Mouse (Mus musculus) lung, postnatal 0 days (tissue): ENCODE measurements at regions not wholly inside any gene's neighbourhood (a gene's known extent, or its start where the extent isn't known, plus 50 kb on each side); places are given as distances from the start of the nearest gene placed in this dataset.

Experiments
- ATAC-seq: fragments of 200-750 bp; cut with Nextera tagmentation; 2 replicates; pipeline ENCODE4 v1.8.0; 2017; ENCODE audit warnings: moderate library complexity
- DNase-seq: peaks from one replicate; pipeline ENCODE4 v3.0.0-alpha.2; 2016; ENCODE audit warnings: low spot score
- H3K27ac ChIP-seq: fragments of 300-500 bp; sonication (generic); 2 replicates; pipeline ENCODE4 v1.5.1; 2014; ENCODE audit warnings: antibody characterized with exemption, mild to moderate bottlenecking, low read length, mixed read lengths
- H3K27me3 ChIP-seq: fragments of 300-500 bp; sonication (generic); replicated peaks from 2 replicates; pipeline ENCODE4 v1.6.1; 2014; ENCODE audit warnings: low read length, mixed read lengths; ENCODE audit not compliant: insufficient read depth
- H3K36me3 ChIP-seq: fragments of 300-500 bp; sonication (generic); 2 replicates; pipeline ENCODE4 v1.6.1; 2014; ENCODE audit warnings: low read length, mixed read lengths; ENCODE audit not compliant: insufficient read depth
- H3K4me1 ChIP-seq: fragments of 300-500 bp; sonication (generic); 2 replicates; pipeline ENCODE4 v1.6.1; 2014; ENCODE audit warnings: antibody characterized with exemption, low read depth, low read length, mixed read lengths; ENCODE audit not compliant: insufficient read depth
- H3K4me2 ChIP-seq: fragments of 300-500 bp; sonication (generic); replicated peaks from 2 replicates; pipeline ENCODE4 v1.6.1; 2014; ENCODE audit warnings: low read depth, mild to moderate bottlenecking, low read length, moderate library complexity, mixed read lengths
- H3K4me3 ChIP-seq: fragments of 300-500 bp; sonication (generic); 2 replicates; pipeline ENCODE4 v1.5.1; 2014; ENCODE audit warnings: low read depth, low read length
- H3K9ac ChIP-seq: fragments of 300-500 bp; sonication (generic); replicated peaks from 2 replicates; pipeline ENCODE4 v1.6.1; 2014; ENCODE audit warnings: low read depth, mild to moderate bottlenecking
- H3K9me3 ChIP-seq: fragments of 300-500 bp; sonication (generic); 2 replicates; pipeline ENCODE4 v1.6.1; 2016; ENCODE audit warnings: low read length, mixed read lengths
- CTCF ChIP-seq: IDR thresholded peaks from 2 replicates; pipeline ENCODE4 v1.5.1; 2016; ENCODE audit warnings: antibody characterized with exemption, mild to moderate bottlenecking
- EP300 ChIP-seq: IDR thresholded peaks from 2 replicates; pipeline ENCODE4 v1.6.1; 2016; ENCODE audit warnings: antibody characterized with exemption, mild to moderate bottlenecking, control low read depth
- WGBS: fragments of 180-500 bp; shearing (Covaris S2); extraction: QIAGEN DNeasy Blood & Tissue Kit; methylation state at CpG from one replicate; pipeline ENCODE4 v1.1.7; 2014; 5-methylcytosine and 5-hydroxymethylcytosine counted together

DNA sequence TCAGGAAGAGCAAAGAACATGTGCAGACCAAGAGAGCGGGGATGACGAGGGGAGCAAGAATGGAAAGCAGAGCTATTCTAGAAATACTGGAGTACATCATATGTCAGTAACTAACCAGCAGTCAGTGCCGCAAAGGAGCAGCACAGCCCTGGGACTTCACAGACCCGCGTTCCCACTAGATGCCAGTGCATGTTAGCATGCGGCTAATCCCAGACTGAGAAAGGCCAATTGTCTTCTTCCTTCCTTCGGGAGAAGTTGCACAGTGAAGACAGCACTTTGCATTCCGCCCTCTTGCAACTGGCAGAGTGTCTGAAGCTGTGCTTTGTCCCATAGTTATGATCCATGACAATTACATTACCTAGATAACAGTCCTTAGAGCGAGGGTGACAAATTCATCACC, 246.1 kb upstream of the Bmper start:
- WGBS = 57% methylated on average over 9 of the region's 9 CpGs
- TF ChIP-seq CTCF (no peak), EP300 (no peak)

DNA sequence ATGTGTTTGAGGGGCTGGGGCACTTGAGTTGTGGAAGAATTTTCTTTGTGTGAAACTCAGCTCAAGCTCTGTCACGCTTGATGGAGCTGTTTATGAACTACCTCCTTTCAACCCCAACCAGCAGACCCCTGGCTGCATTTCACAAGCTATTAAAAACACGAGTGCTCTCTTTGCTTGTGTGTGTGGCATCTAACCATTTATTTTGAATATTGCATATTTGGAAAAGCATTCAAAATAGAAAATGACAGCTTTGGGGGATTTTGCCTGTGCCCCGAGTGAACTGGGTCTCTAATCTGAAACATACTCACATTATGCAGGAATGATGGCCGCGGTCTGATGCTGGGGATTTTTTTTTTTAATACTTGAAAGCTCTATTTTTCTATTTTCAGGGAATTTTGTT, 243.2 kb upstream of the Bmper start:
- Histone ChIP-seq H3K9me3 (no peaks in the 10 kb centered on the region), H3K9ac (no peak overlapping the region), H3K4me3 (no peak overlapping the region), H3K36me3 (no peaks in the 10 kb centered on the region), H3K4me2 (no peak overlapping the region), H3K27ac (no peak overlapping the region), H3K4me1 (no peaks in the 10 kb centered on the region), H3K27me3 (no peaks in the 10 kb centered on the region; the same call in 1 of the 2 replicates)
- 72% methylated on average over 5 of the region's 5 CpGs for WGBS
- DNase-seq (no peak), ATAC-seq (no peak)
- TF ChIP-seq CTCF (no peak), EP300 (no peak)

More for the DNA sequence above, 246.1 kb upstream of the Bmper start:
- Histone ChIP-seq H3K4me1 (no peaks in the 10 kb centered on the region), H3K4me3 (no peak overlapping the region), H3K4me2 (no peak overlapping the region), H3K27ac (no peak overlapping the region), H3K36me3 (no peaks in the 10 kb centered on the region), H3K9ac (no peak overlapping the region), H3K9me3 (no peaks in the 10 kb centered on the region), H3K27me3 (no peaks in the 10 kb centered on the region; the same call in 1 of the 2 replicates)
- DNase-seq (no peak), ATAC-seq (no peak)

DNA sequence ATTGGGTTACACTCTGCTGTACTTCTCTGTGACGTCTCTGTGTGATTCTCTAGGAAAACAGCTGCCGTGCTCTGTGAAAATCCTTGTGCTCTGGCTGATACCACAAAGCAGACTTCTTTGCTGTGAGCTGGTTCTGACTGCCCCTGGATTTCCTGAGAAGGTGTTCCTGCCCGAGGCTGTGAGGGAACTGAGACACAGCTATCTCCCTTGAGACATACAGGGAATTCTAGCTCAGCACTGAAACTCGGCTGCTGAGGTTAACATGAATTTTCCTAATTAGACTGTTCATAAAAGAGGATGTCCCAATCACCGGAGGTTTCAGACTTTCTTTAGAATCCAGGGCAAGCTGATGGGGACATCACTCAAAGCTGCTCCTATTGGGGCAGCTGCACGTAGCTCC, 233.4 kb upstream of the Bmper start:
- Histone ChIP-seq H3K9me3 (no peaks in the 10 kb centered on the region), H3K4me3 (no peak overlapping the region), H3K36me3 (no peaks in the 10 kb centered on the region), H3K27ac (no peak overlapping the region), H3K9ac (no peak overlapping the region), H3K4me1 (no peaks in the 10 kb centered on the region), H3K4me2 (no peak overlapping the region), H3K27me3 (no peaks in the 10 kb centered on the region)
- no peak for DNase-seq
- WGBS = 78% methylated on average over 6 of the region's 6 CpGs
- no peak for ATAC-seq
- TF ChIP-seq CTCF (no peak), EP300 (no peak)

DNA sequence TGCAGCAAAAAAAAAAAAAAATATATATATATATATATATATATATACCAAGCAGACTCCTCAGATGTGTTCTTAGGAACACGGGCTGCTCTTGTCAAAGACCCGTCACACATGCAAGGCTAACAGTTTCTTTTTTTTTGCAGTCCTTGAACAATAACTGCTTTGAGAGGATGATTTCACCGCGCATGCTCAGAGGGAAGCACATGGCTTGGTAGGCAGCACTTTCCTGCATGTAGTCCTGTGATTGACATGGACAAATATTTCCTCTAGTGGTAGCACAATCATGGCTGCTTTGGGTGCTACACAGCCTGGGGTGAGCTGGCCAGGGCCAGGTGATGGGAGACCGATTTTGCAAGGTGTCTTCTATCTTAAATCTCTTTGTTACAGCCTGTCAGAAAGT, 229.3 kb upstream of the Bmper start:
- Histone ChIP-seq H3K27me3 (no peaks in the 10 kb centered on the region), H3K4me1 (no peaks in the 10 kb centered on the region), H3K27ac (no peak overlapping the region), H3K36me3 (no peaks in the 10 kb centered on the region), H3K9ac (no peak overlapping the region), H3K4me3 (no peak overlapping the region), H3K4me2 (no peak overlapping the region), H3K9me3 (no peaks in the 10 kb centered on the region)
- TF ChIP-seq CTCF (no peak), EP300 (no peak)
- DNase-seq = no peak
- ATAC-seq = no peak
- 57% methylated on average over 5 of the region's 5 CpGs for WGBS

DNA sequence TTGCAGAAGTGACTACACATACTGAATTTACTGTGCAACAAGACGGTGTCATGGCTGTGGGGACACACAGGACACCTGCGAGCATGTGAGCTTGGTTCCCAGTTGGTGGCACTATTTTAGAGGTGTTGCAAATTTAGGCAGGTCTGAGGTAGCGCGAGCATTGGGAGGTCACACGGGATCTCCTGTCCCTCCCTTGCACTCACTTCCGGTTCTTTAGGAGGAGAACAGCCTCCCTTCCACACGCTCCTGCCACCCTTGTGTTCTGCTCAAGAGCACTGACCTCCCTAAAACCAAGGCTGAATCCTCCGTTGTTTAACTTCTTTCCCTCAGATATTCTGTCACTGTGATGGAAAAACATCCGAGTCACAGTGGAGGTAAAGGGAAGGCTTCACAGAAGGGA, 227.3 kb upstream of the Bmper start:
- no peaks in the 10 kb centered on the region for H3K36me3 ChIP-seq
- no peaks in the 10 kb centered on the region for H3K4me1 ChIP-seq
- ATAC-seq (no peak), DNase-seq (no peak)
- WGBS = 66% methylated on average over 9 of the region's 9 CpGs
- H3K4me2 ChIP-seq = no peak overlapping the region
- H3K9me3 ChIP-seq = no peaks in the 10 kb centered on the region
- H3K27ac ChIP-seq = no peak overlapping the region
- H3K4me3 ChIP-seq = no peak overlapping the region
- H3K27me3 ChIP-seq = no peaks in the 10 kb centered on the region
- no peak overlapping the region for H3K9ac ChIP-seq
- TF ChIP-seq CTCF (no peak), EP300 (no peak)

DNA sequence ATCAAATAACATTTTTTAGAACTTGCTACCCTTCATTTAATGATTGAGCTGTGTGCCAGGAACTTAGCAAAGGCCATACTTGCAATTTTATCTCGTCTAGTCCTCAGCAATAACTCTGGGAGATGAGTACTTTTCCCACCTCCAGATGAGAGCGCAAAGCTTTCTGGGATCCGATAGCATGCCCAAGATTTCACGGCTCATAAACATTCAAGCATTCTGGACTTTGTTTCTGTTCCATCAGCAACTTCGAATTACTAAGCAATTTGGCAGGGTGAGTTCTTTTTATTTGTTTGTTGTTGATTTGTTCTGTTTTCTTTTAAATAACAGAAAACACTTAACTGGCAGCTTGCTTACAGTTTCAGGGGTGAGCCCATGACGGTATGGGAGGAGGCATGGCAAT, 224.6 kb upstream of the Bmper start:
- Histone ChIP-seq H3K36me3 (no peaks in the 10 kb centered on the region), H3K27me3 (no peaks in the 10 kb centered on the region), H3K4me2 (no peak overlapping the region), H3K9ac (no peak overlapping the region), H3K4me3 (no peak overlapping the region), H3K4me1 (no peaks in the 10 kb centered on the region), H3K9me3 (no peaks in the 10 kb centered on the region), H3K27ac (no peak overlapping the region)
- DNase-seq = no peak
- 69% methylated on average over 6 of the region's 6 CpGs for WGBS
- no peak for ATAC-seq
- no peak for TF ChIP-seq EP300
- TF ChIP-seq CTCF = no peak

DNA sequence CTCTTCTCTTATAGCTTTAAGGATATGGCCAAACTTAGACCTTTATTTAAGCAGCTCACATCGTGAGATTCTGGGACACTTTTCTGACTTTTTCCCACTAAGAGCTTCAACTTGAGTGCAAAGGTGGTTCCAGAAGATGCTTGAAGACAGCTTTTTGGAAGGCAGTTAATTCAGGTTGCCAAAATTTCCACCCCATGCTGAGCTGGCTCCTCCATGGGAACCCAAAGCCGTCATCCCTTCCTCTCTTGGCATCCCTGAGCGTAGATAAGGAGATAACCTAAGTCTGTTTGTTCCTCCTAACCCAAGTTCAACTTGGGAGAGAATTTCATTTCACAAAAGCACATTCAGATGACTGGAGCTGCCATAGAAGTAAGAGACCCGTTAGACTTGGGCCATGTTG, 223.7 kb upstream of the Bmper start:
- H3K4me3 ChIP-seq = no peak overlapping the region
- H3K27me3 ChIP-seq = no peaks in the 10 kb centered on the region
- no peak overlapping the region for H3K4me2 ChIP-seq
- no peaks in the 10 kb centered on the region for H3K9me3 ChIP-seq
- H3K36me3 ChIP-seq = no peaks in the 10 kb centered on the region
- 54% methylated on average over 4 of the region's 4 CpGs for WGBS
- DNase-seq (no peak), ATAC-seq (no peak)
- no peak overlapping the region for H3K9ac ChIP-seq
- no peak for TF ChIP-seq CTCF
- TF ChIP-seq EP300 = no peak
- no peak overlapping the region for H3K27ac ChIP-seq
- no peaks in the 10 kb centered on the region for H3K4me1 ChIP-seq
